Mouse (Mus musculus): Measurements from ENCODE around the gene Arsg.
A peak's percentile ranks its signal among the peaks of the same experiment; 100 is the strongest.
"Not testable (repeated sequence)": the region's sequence is repeated elsewhere in the genome, so short reads cannot be mapped to it uniquely, and the experiment has no call there.

Arsg gene

DNA sequence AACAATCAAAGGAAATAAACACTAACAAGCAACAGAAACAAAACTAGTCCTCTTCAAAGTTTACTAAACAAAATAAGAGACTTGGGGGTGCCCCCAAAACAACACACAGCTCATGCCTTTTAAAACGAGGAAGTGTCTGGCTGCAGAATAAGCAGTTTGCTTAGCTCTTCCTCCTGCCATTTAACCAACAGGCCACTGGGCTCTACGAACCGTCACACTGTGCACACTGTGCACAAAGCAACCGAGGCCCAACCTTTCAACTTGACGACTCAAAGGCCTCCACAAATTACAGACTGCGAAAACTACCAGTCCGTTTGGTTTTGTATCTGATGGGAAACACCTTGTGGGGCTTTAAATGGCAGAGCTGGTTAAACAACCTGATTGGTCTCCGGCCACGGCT lies 3.0 kb upstream of the Arsg start:
- DNase-seq (ENCODE audit: low spot score): no peak

DNA sequence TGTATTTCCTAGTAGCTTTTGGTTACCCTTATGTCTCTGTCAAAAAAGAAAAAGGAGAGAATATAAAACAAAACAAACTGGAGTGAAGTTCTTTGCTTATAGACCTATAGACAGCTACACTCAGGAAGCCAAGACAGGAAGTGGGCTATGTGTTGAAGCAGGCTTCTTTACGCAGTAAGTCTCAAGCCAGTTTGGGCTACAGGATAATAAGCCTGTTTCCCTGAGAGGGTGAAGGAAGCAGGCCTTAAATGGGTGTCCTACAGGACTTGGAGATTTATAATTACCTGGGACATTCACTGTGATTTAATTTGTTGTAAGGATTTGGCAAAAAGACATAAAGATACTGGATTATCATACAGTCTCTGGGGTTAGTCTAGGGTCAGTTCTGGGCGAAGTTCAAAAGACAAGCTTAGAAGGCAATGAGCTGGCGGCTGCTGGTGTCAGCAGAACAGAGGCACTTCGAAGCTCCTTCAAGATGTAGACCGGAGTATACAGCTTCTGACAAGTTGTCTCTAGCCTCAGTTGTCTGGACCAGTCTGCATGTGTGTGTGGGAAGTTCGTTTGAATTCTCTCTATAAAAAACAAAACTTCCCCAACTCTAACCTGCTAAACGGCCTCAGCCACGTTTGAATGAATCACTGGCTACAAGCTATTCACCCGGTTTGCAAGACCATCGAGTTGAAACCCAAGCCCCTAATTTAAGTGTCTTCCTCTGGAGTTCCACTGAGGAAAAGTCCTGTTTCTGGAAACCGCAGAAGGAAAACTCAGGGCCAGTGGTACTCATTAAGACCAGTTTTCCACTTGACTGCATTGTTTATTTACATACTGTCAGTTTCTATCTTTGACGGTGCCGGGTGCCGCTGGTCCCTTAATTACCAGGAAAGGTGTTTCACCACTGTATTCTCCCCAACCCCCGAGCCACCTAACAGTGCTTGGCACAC lies 2.0 kb upstream of the Arsg start:
- DNase-seq (ENCODE audit: low spot score): no peak

DNA sequence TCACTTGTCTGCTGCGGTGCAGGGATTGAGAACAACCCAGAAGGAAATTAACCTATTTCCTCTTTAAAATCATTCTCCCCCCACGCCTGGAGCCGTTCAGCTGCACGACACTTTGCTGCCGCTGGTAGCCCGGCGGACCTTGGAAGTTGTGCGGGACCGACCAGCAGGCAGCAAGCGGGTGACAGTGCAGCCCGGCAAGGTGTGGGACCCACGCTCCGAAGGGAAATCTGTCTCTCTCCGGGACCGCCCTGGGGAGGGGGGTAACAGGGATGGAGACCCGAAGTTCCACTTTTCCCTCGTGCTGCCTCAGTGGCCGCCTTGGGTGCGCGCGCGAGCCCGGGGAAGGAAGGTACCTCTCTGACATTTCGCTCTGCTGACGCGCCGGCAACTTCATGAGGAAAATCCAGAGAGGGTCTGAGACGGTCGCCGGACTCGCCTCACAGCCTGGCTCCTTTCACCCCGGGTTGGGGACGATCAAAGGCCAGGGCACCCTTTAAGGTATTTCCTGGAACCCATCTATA lies 943 bp upstream of the Arsg start:
- no peak for DNase-seq (ENCODE audit: low spot score)

DNA sequence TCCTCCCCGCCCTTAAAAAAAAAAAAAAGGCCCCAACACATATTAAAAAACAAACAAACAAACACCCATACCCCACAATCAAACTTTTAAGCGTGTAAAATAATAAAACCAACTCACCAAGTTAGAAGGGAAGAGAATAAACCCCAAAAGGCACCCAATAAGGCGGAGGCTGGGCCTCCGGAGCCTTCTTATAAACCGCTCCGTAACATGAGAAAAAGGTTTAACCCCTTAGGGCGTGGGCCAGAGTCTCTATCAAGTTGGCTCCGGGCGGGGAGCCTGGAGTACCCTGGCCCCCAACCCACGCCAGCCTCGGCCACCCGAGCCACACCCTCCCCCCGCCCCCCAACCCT lies 378 bp upstream of the Arsg start:
- DNase-seq (ENCODE audit: low spot score): peak; percentile 25

DNA sequence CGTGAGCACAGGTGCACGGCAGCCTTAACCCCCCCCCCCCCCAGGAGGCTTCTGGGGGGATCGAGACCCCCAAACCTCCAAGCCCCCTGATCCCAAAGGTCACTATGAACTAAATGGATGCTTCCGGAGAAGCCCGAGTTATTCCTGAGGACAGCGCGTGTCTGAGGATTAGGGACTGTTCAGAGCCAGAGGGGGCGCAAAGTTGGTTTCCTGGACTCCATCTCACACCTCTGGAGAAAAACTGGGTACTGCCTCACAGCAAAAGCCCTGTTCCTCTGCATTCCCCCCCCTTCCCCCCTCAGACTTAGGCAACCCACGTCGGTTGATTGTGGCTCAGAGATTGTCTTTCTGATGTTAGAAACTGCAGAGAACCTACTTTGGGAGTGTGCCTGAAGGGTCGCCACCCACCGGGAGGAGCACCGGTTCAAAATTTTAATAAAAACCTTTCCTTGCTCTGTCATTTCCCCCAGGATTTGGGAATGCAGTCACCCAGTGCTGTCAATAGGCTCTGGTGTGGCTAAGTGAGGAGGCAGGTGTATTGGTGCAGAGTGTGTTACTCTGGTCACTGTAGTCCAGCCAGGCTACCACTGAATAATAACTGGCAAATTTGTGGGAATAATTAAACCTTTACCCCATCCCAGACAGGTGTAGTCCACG lies 1.0 kb downstream of the Arsg start:
- no peak for DNase-seq (ENCODE audit: low spot score)

DNA sequence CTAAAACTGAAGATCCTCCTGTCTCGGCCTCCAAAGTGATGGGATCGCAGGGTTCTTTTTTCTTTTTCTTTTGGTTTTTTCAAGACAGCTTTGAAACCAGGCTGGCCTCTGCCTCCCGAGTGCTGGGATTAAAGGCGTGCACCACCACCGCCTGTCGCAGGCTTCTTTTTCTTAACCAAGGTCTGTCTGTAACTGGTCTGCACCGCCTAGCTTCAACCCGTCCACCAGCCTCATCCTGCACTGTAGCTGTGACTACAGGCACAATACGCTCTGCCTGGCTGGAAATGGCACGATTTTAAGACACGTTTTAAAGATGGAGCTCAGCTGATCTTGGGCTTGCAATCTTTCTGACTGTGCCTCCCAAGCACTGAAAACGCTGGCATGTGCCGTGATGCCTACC lies 1.7 kb downstream of the Arsg start:
- DNase-seq (ENCODE audit: low spot score): no peak

DNA sequence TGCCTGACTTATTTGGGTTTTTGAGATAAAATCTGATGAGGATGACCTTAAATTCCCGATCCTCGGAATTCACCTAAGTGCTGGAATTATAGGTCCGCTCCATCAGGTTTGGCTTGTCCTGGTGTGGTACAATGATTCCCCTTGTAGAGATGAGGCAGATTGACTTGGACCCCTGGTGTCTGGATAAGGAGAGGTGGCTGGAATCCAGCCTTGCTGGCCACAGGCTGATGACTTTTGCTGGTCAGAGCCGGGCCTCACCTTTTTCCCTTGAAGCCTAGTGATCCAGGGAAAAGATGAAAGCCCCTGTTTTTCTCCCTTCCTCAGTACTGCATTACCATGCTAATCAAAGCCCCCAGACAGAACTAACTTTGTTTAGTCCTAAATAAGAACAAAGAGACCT lies 2.5 kb downstream of the Arsg start:
- no peak for DNase-seq (ENCODE audit: low spot score)

DNA sequence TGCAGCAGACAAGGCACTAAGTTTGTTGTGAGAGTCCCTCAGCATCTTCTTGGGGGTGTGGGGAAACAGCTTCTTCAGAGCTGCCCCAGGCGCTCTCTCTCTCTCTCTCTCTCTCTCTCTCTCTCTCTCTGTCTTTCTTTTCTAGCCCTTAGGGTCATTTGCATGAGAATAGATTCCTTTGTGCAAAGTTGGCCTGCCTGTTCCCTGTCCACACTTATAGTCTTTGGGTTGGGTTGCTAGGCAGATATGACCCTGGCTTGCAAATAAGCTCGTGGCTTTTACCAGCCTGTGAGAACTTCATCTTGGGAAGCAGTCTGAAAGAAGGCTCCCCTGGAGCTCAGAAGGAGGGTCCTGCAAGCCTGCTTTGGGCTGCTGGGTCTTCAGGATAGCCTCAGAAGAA lies 3.1 kb downstream of the Arsg start:
- no peak for DNase-seq (ENCODE audit: low spot score)

DNA sequence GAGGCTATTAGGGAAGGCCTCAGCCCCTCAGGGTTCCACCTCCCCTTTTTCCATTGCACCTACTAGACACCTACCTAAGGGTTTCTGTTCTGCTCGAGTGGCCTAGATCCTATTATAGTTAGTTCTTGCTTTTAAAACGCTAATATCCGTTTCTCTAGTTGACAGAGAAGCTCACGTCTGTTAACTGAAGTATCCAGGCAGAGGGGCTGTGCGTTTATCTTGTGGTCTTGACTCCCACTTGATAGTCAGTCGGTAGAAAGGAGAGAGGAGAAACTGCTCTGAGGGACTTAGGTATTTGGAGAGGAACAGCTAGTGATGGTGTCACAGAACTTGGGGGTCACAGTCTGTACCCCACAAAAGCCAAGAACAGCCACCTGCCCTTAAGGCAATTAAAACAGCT lies 3.5 kb downstream of the Arsg start:
- no peak for DNase-seq (ENCODE audit: low spot score)

DNA sequence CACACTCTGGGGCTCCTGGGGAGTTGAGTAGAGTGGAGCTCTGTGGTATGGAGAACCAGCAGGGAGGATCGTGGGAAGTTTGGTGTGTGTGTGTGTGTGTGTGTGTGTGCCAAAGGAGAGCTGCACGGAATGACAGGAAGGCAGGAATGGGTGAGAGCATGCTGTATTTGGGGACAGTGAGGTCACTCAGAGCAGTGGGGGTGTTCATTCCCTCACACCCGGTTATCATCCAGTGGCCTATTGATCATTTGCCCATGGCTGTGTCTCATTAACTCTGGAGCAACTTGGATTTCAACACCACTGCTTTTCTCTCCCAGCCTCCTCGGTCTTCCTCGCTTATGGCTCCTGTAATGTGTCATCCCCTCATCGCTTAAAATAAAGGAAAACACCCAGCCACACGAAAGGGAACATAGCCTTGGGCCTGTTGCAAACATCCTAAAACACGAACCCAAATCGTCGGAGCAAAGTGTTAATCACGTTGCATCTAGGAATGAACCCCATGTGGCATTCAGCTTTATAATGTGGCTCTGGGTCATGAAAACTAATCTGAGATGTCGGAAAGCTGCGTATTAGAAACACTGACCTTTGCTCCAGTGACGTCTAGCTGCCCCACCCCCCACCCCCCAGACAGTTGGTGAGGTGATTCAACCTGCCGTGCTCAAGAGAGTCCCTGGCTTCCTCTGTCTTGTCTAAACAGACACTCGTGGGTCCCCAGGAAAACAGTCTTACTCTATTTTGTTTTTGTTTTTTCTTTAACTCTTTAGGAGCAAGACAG lies 4.6 kb downstream of the Arsg start:
- no peak for DNase-seq (ENCODE audit: low spot score)

DNA sequence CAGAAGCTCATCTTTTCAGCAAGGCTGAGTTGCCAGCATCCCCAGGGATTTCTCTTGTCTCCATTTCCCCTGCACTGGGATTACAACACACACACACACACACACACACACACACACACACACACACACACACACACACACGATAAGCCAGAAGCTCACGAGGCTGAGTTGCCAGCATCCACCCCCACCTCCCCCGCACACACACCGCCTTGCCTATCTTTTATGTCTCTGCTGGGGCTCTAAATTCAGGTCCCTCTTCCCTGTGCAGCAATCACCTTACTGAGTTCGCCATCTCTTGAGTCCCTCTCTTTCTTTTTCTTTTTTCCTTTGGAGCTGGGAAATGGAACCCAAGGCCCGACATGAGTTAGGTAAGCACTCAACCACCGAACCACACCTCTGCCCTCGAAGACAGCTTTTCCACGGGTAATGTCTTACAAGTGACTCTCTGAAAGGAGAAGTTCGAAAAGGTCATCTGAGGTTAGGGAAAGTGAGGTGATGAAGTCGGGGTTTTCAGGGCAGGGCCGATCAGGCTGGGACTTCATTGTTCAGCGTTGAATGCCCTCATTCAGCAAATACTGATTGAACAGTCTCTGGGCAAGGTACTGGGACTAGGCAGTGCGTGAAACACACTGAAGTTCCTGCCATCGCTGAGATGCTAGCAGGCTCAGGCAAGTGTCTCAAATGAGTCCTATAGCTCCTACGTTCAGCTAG lies 6.6 kb downstream of the Arsg start:
- no peak for DNase-seq (ENCODE audit: low spot score)

DNA sequence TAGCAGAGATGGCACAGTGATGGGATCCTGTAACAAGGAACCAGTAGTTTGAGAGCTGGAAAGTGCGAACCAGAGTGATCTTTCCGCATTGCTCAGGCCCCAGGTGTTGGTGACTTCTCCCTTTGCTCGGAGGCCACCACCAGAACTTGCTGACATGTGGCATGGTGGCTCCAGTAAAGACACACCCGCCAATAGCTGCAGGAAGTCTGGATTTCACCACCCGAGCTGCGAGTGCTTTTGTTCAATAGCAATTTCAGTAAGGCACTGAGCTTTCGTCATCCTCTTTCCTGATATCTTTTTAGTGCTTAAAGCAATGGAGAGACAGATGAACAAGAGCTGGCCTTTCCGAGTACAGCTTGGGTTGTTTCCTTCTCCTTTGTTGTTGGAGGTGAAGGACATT lies 7.3 kb downstream of the Arsg start:
- no peak for DNase-seq (ENCODE audit: low spot score)

DNA sequence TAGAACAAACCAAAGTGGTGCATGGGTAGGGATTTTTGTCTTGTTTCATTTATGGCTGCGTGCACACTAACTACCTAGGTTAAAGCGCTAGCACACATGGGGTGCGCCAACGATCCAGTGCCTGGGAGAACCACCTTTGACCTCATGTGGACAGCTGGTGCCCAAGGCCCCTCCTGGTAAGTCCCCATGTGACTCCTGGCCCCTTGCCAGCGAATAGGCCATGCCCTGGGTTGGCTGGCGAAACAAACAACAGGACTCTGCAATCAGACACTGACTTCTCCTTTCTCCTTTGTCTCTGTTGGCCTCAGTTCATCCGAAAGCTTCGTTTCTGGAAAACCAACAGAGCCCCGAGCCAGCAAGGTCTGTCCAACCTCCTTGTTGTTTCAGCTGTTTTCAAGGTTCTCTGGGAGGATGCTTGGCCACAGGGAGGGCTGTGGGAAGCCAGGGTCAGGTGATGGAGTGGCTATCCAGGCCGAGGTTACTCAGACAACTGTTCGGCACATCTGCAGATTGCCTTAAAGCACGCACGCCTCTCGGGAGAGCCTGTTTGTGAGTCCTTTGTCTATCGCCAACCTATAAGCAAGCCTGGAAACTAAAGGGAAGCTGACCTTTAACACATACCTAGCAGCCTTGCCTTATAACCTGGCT lies 12.3 kb downstream of the Arsg start:
- peak; percentile 81 for DNase-seq (ENCODE audit: low spot score)

DNA sequence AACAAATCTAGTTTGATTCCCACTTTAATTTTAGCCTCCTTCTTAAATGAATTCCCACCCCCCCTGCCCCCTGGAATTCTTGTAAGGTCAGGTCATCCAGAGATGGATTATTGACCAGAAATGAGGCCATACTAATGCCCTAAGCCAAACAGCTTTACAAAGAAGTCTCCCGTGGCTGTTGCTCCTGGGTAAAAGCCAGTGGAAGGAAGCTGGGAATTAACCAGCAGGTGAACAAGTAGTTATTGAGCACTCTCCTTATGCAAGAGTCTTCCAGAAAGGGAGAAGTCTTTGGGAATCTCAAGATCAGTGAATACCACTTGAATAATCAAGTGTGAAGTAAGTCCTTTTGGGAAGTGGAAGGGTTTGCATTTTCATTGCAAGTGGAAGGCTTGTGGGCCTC lies 13.9 kb downstream of the Arsg start:
- DNase-seq (ENCODE audit: low spot score): no peak

DNA sequence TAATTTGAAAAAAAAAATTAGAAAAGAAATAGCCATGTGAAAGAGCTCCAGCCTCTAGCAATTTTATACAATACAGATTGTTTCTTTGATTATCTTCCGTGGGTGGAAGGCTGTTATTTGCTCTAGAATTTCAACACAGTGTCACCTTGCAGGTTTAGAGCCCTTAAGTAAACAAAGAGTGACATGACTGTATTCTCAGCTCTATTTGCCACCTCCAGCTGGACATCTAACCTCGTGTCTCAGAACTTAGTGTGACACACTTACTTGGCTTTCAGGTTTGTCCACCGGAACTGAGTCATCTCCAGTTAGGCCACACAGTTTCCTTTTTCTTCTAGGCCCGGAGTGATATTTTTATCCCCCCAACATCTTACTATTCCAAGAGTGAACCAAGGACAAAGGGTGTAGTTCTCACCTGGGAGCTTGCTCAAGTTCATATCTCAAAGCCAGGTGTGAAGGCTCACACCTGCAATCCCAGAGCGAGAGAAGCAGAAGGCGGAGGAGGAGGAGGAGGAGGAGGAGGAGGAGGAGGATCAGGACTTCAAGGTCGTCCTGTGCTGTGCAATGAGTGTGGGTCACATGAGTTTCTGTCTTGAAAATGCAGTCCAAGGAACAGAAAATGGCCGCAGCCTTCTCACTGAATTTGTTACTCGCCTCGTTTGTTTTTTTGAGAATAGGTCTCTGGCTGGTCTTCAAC lies 15.0 kb downstream of the Arsg start:
- no peak for DNase-seq (ENCODE audit: low spot score)

DNA sequence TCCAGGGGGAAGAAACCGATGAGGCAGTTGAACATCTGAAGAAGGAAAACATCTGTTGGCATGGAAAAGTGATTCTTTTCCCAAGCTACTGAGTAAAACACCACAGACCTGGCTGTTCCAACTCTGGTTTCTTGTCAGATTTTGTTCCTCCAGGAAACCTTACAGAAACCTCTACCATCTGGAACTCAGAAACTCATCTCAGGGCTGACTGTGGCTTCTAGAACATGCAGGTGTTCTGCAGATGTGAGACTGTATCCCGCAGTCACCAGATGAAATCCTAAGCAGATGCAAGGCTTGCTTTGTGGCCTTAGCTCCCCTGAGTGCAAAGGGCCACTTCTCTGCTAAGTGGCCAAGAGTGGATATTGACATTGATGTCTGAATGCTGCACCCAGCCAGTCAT lies 16.6 kb downstream of the Arsg start:
- no peak for DNase-seq (ENCODE audit: low spot score)

DNA sequence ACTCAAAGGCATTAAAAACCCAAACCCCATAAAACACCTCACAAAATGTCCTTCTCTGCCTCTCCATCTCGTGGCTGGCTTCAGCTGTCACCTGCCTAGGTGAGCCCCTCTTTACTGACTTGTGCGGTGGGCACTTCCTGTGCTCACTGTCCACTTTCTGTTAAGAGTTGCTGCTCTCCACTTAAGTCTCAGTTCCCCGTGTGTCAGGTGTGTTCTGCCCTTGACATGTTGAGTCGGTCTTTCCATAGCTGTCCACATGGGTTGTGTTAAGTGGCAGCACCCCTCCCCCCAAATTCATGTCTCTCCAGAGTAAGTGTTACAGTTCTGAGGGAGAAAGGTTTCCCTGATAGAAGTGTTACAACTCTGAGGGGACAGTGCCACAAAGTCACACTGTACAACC lies 18.7 kb downstream of the Arsg start:
- no peak for DNase-seq (ENCODE audit: low spot score)

DNA sequence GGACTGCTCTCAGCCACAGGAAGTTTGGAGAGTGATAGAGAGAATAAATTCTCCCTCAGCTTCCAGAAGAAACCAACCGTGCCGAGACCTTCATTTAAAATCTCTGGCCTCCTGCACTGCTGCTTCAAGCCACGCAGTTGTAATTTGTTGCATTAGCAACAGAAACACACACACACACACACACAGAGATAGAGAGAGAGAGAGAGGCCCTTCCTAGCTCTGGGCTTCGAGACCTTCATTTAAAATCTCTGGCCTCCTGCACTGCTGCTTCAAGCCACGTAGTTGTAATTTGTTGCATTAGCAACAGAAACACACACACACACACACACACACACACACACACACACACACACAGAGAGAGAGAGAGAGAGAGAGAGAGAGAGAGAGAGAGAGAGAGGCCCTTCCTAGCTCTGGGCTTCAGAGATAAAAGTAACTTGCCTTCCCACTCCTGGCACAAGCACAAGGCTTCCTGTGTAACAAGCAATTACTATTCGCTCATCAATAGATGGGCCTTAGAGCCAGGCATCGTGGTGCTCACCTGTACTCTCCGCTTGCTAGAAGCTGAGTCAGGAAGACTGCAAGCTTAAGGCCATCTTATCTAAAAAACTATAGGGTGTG lies 19.8 kb downstream of the Arsg start:
- not testable (repeated sequence) for DNase-seq (ENCODE audit: low spot score)

DNA sequence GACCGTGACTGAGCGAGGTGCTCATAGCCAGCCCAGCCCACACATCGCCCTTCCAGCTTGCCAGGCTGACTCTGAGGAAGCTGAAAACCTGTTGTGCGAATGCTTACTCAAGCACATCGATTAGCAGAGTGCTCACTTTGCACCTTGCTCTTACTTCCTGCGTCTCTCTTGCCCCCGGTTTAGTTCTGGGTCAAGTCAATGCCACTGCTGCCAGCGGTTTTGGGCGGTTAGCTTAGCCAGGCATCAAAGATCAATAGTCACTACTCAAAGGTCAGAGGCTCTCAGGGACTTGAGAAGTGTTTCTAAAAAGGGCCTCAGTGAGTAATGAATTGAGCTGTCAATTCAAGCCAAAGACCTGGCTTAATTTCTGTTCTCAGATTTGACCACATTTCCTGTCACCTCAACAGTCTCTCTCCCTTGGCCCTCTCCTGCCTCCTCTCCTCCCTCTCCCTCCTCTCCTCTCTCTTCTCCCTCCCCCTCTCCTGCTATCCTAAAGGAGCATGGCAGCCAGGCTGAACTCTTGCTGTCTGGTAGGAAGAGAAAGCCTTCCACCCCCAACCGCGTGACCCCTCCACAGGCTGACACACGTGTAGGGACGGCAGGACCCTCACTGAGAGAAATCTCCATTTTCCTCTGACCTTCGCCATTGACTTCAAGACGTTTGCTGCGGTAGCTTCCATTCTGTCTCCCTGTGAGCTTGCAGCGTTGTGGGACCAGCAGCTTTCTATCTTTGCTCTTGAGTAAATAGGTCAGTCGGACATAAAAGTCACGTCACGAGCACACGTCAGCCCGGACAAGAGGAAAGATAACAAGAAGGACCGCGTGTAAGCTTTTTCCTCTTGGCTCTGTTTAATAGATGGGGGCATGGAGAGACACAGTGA lies 22.0 kb downstream of the Arsg start:
- no peak for DNase-seq (ENCODE audit: low spot score)

Data from adipocyte (in vitro differentiated cells).